Mouse (Mus musculus) heart, postnatal 0 days (tissue): ENCODE results near the gene Dnajc9. TPM values are rescaled to one million over a fixed set of nuclear protein-coding genes. Genes with fewer than 3 reads are reported as not detected.

Source experiments
- ATAC-seq: fragments of 200-750 bp; cut with Nextera tagmentation; 2 replicates; pipeline ENCODE4 v1.8.0; 2017; ENCODE audit warnings: low read depth, moderate number of reproducible peaks, moderate library complexity; ENCODE audit not compliant: insufficient read depth
- DNase-seq: peaks from one replicate; pipeline ENCODE4 v3.0.0-alpha.2; 2016; ENCODE audit warnings: low spot score
- H3K27ac ChIP-seq: fragments of 300-500 bp; sonication (generic); 2 replicates; pipeline ENCODE4 v1.5.1; 2014; ENCODE audit warnings: low read depth, mild to moderate bottlenecking
- H3K27me3 ChIP-seq: fragments of 300-500 bp; sonication (generic); 2 replicates; pipeline ENCODE4 v1.6.1; 2014; ENCODE audit warnings: low read length, mixed read lengths; ENCODE audit not compliant: control insufficient read depth, insufficient read depth
- H3K36me3 ChIP-seq: fragments of 300-500 bp; sonication (generic); replicated peaks from 2 replicates; pipeline ENCODE4 v1.6.1; 2014; ENCODE audit warnings: low read length, mixed read lengths; ENCODE audit not compliant: control insufficient read depth, insufficient read depth
- H3K4me1 ChIP-seq: fragments of 300-500 bp; sonication (generic); 2 replicates; pipeline ENCODE4 v1.6.1; 2014; ENCODE audit warnings: antibody characterized with exemption; ENCODE audit not compliant: control insufficient read depth, insufficient read depth
- H3K4me2 ChIP-seq: fragments of 300-500 bp; sonication (generic); 2 replicates; pipeline ENCODE4 v1.6.1; 2014; ENCODE audit warnings: low read depth, mild to moderate bottlenecking, low read length, moderate library complexity
- H3K4me3 ChIP-seq: fragments of 300-500 bp; sonication (generic); 2 replicates; pipeline ENCODE4 v1.5.1; 2014; ENCODE audit warnings: low read depth, low read length
- H3K9ac ChIP-seq: fragments of 300-500 bp; sonication (generic); replicated peaks from 2 replicates; pipeline ENCODE4 v1.6.1; 2014; ENCODE audit warnings: low read depth, low read length, mixed read lengths
- H3K9me3 ChIP-seq: fragments of 300-500 bp; sonication (generic); replicated peaks from 2 replicates; pipeline ENCODE4 v1.6.1; 2016; ENCODE audit warnings: low read length; ENCODE audit not compliant: control insufficient read depth
- CTCF ChIP-seq: IDR thresholded peaks from 2 replicates; pipeline ENCODE4 v1.5.1; 2016; ENCODE audit warnings: antibody characterized with exemption, control low read depth, low read depth
- EP300 ChIP-seq: IDR thresholded peaks from 2 replicates; pipeline ENCODE4 v1.6.1; 2016; ENCODE audit warnings: antibody characterized with exemption, low read depth
- WGBS: fragments of 180-500 bp; shearing (Covaris S2); extraction: QIAGEN DNeasy Blood & Tissue Kit; methylation state at CpG from one replicate; pipeline ENCODE4 v1.1.7; 2014; 5-methylcytosine and 5-hydroxymethylcytosine counted together
- polyA plus RNA-seq: library from polyadenylated mRNA; unstranded; fragments of >200 nt; fragmentation: Nextera tagmentation; extraction: Ambion mirVana; gene quantifications from 2 replicates; pipeline ENCODE4 v1.2.1, GENCODE M21; 2015
- total RNA-seq: library from RNA; depleted of rRNA; stranded (reverse); fragments of >200 nt; gene quantifications from 2 replicates; pipeline ENCODE4 v1.2.3, GENCODE M21; 2014; ENCODE audit warnings: low replicate concordance

Dnajc9 gene
- total and polyA plus RNA-seq, 2 experiments from 2014 or later = 41.4 to 41.9 TPM

- TF ChIP-seq EP300 (no peak), CTCF (no peak)
- Histone ChIP-seq H3K9me3 (no peaks in the 10 kb centered on the region), H3K4me2 (no peak overlapping the region), H3K9ac (no peak overlapping the region), H3K4me1 (peaks cover 4% of the 10 kb centered on the region; the same call in 1 of the 2 replicates), H3K27ac (0 out of 2 replicates have a peak overlapping the region, but pooled peaks have one; percentile 3), H3K27me3 (no peaks in the 10 kb centered on the region), H3K36me3 (peaks cover 38% of the 10 kb centered on the region), H3K4me3 (no peak overlapping the region)
- WGBS = 33% methylated on average over 4 of the region's 4 CpGs
- ATAC-seq (peak; percentile 53; the same call in 1 of the 2 replicates), DNase-seq (peak; percentile 51)
Measured at GRCm38 (mm10) chr14:20377112-20377521, 11.6 kb downstream of the Dnajc9 start.

GRCm38 (mm10) chr14:20371854-20372253, 16.9 kb downstream of the Dnajc9 start:
- no peak for ATAC-seq
- H3K27me3 ChIP-seq = no peaks in the 10 kb centered on the region
- peaks cover 60% of the 10 kb centered on the region for H3K36me3 ChIP-seq
- H3K9me3 ChIP-seq = no peaks in the 10 kb centered on the region
- no peak for TF ChIP-seq CTCF
- no peak overlapping the region for H3K4me2 ChIP-seq
- DNase-seq = no peak
- H3K27ac ChIP-seq = no peak overlapping the region
- H3K9ac ChIP-seq = no peak overlapping the region
- no peak overlapping the region for H3K4me3 ChIP-seq
- WGBS = 97% methylated on average over 1 of the region's 1 CpGs
- no peaks in the 10 kb centered on the region for H3K4me1 ChIP-seq

GRCm38 (mm10) chr14:20370798-20371197, 17.9 kb downstream of the Dnajc9 start:
- no peaks in the 10 kb centered on the region for H3K4me1 ChIP-seq
- 78% methylated on average over 7 of the region's 7 CpGs for WGBS
- H3K9ac ChIP-seq = no peak overlapping the region
- H3K4me2 ChIP-seq = no peak overlapping the region
- H3K27me3 ChIP-seq = no peaks in the 10 kb centered on the region
- DNase-seq (no peak), ATAC-seq (no peak)
- H3K4me3 ChIP-seq = no peak overlapping the region
- H3K9me3 ChIP-seq = no peaks in the 10 kb centered on the region
- TF ChIP-seq CTCF = no peak
- no peak for TF ChIP-seq EP300
- H3K36me3 ChIP-seq = peaks cover 62% of the 10 kb centered on the region
- H3K27ac ChIP-seq = no peak overlapping the region

GRCm38 (mm10) chr14:20368271-20368670, 20.4 kb downstream of the Dnajc9 start:
- Histone ChIP-seq H3K9ac (no peak overlapping the region), H3K4me1 (no peaks in the 10 kb centered on the region), H3K36me3 (peaks cover 65% of the 10 kb centered on the region), H3K27me3 (no peaks in the 10 kb centered on the region), H3K4me3 (no peak overlapping the region), H3K4me2 (no peak overlapping the region), H3K27ac (no peak overlapping the region), H3K9me3 (no peaks in the 10 kb centered on the region)
- TF ChIP-seq EP300 = no peak
- TF ChIP-seq CTCF = no peak
- no peak for DNase-seq
- 90% methylated on average over 3 of the region's 3 CpGs for WGBS
- no peak for ATAC-seq

- DNase-seq (no peak), ATAC-seq (no peak)
- TF ChIP-seq EP300 (no peak), CTCF (no peak)
- WGBS = 87% methylated on average over 4 of the region's 4 CpGs
- Histone ChIP-seq H3K4me3 (no peak overlapping the region), H3K9ac (no peak overlapping the region), H3K27ac (no peak overlapping the region), H3K27me3 (no peaks in the 10 kb centered on the region), H3K4me2 (no peak overlapping the region), H3K4me1 (no peaks in the 10 kb centered on the region), H3K36me3 (peaks cover 88% of the 10 kb centered on the region), H3K9me3 (no peaks in the 10 kb centered on the region)
Measured at GRCm38 (mm10) chr14:20363230-20363629, 25.5 kb downstream of the Dnajc9 start.

GRCm38 (mm10) chr14:20347991-20348541, 40.6 kb downstream of the Dnajc9 start, which contains the start of the genes Ecd and Fam149b:
Gene Ecd (minus strand): TSS chr14:20348121.
Gene Fam149b (plus strand): TSS chr14:20348162.
- Histone ChIP-seq H3K4me3 (peak within 1 kb of the TSS; percentile 88), H3K4me2 (peak within 1 kb of the TSS; percentile 86), H3K9me3 (no peaks in the 10 kb centered on the region), H3K27ac (peak within 1 kb of the TSS; percentile 97), H3K4me1 (peaks cover 14% of the 10 kb centered on the region), H3K27me3 (no peaks in the 10 kb centered on the region), H3K9ac (peak within 1 kb of the TSS; percentile 93), H3K36me3 (peaks cover 26% of the 10 kb centered on the region)
- DNase-seq (peak; percentile 96), ATAC-seq (peak; percentile 98)
- TF ChIP-seq EP300 = peak; percentile 13; the same call in 1 of the 2 replicates
- peak; percentile 42 for TF ChIP-seq CTCF
- under 1% methylated on average over 42 of the region's 42 CpGs for WGBS
